Mouse (Mus musculus) stomach, postnatal 0 days (tissue): ENCODE results near the gene Whamm.

ENCODE experiments used
- CTCF ChIP-seq: IDR thresholded peaks from 2 replicates; pipeline ENCODE4 v1.5.1; 2016; ENCODE audit warnings: antibody characterized with exemption, low read depth, mild to moderate bottlenecking, moderate library complexity
- EP300 ChIP-seq: optimal IDR thresholded peaks from 2 replicates; pipeline ENCODE3; 2016; ENCODE audit warnings: antibody characterized with exemption

- TF ChIP-seq CTCF (no peak), EP300 (no peak)
Measured at GRCm38 (mm10) chr7:81541924-81542524, 29.0 kb upstream of the Whamm start.
